Mouse (Mus musculus) forebrain, embryonic 10.5 days (tissue): ENCODE measurements at regions not wholly inside any gene's neighbourhood (a gene's known extent, or its start where the extent isn't known, plus 50 kb on each side); places are given as distances from the start of the nearest gene placed in this dataset.
A peak's percentile ranks its signal among the peaks of the same experiment; 100 is the strongest.

Source experiments
- DNase-seq: peaks from one replicate; pipeline ENCODE4 v3.0.0-alpha.2; 2017; ENCODE audit warnings: low spot score; ENCODE audit errors: extremely low spot score
- H3K27ac ChIP-seq: fragments of 300-500 bp; sonication (generic); 2 replicates; pipeline ENCODE4 v1.5.1; 2016; ENCODE audit warnings: mild to moderate bottlenecking
- H3K27me3 ChIP-seq: fragments of 300-500 bp; sonication (generic); 2 replicates; pipeline ENCODE4 v1.6.1; 2016; ENCODE audit warnings: mild to moderate bottlenecking; ENCODE audit not compliant: poor library complexity, severe bottlenecking
- H3K36me3 ChIP-seq: fragments of 300-500 bp; sonication (generic); replicated peaks from 2 replicates; pipeline ENCODE4 v1.6.1; 2016; ENCODE audit warnings: mild to moderate bottlenecking, moderate library complexity
- H3K4me1 ChIP-seq: fragments of 300-500 bp; sonication (generic); 2 replicates; pipeline ENCODE4 v1.6.1; 2016
- H3K4me3 ChIP-seq: fragments of 300-500 bp; sonication (generic); 2 replicates; pipeline ENCODE4 v1.5.1; 2016; ENCODE audit warnings: mild to moderate bottlenecking, moderate library complexity
- H3K9me3 ChIP-seq: fragments of 300-500 bp; sonication (generic); 2 replicates; pipeline ENCODE4 v1.6.1; 2016; ENCODE audit warnings: mild to moderate bottlenecking, moderate library complexity
- WGBS: fragments of 180-500 bp; shearing (Covaris S2); methylation state at CpG from one replicate; pipeline ENCODE4 v1.1.7; 2016; 5-methylcytosine and 5-hydroxymethylcytosine counted together

GRCm38 (mm10) chr6:143503953-143504352 is 336.9 kb downstream of the Etnk1 start:
- H3K4me3 ChIP-seq: no peak overlapping the region
- H3K4me1 ChIP-seq: peaks cover 7% of the 10 kb centered on the region
- H3K9me3 ChIP-seq: no peaks in the 10 kb centered on the region
- H3K36me3 ChIP-seq: no peaks in the 10 kb centered on the region
- H3K27ac ChIP-seq: no peak overlapping the region
- WGBS: 97% methylated on average over 4 of the region's 4 CpGs
- no peaks in the 10 kb centered on the region for H3K27me3 ChIP-seq
- no peak for DNase-seq

- no peak overlapping the region for H3K27ac ChIP-seq
- WGBS: 94% methylated on average over 5 of the region's 5 CpGs
- H3K4me3 ChIP-seq: no peak overlapping the region
- H3K4me1 ChIP-seq: no peaks in the 10 kb centered on the region
- no peak for DNase-seq
- H3K9me3 ChIP-seq: peaks cover 7% of the 10 kb centered on the region
- no peaks in the 10 kb centered on the region for H3K36me3 ChIP-seq
- H3K27me3 ChIP-seq: no peaks in the 10 kb centered on the region
Observed at GRCm38 (mm10) chr6:143513459-143513858, 346.4 kb downstream of the Etnk1 start.

- no peaks in the 10 kb centered on the region for H3K4me1 ChIP-seq
- peaks cover 7% of the 10 kb centered on the region for H3K9me3 ChIP-seq
- H3K27me3 ChIP-seq: no peaks in the 10 kb centered on the region
- H3K27ac ChIP-seq: no peak overlapping the region
- no peaks in the 10 kb centered on the region for H3K36me3 ChIP-seq
- DNase-seq: no peak
- 95% methylated on average over 12 of the region's 12 CpGs for whole genome bisulfite sequencing
- no peak overlapping the region for H3K4me3 ChIP-seq
Observed at GRCm38 (mm10) chr6:143515137-143515536, 348.1 kb downstream of the Etnk1 start.

DNA sequence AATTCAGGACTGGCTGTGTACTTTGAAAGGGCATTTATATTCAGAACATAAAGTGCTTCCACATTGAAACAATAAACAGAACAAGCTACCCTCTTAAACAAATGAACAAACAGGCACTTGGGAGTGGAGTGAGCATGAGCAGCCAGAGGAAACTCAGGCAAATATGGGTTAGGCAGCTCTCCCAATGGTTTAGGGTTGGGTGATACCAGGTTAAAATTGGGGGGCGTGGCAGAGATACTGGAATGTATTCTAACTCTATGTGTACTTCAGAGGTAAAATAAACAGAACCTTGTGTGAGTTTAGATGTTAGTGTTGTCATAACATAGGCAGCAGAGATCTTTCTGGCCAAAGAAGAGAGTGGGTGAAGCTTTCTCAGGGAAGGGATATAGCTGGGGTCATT is 349.7 kb downstream of the Etnk1 start:
- no peaks in the 10 kb centered on the region for H3K27me3 ChIP-seq
- no peaks in the 10 kb centered on the region for H3K4me1 ChIP-seq
- DNase-seq: no peak
- 78% methylated on average over 1 of the region's 1 CpGs for WGBS
- peaks cover 4% of the 10 kb centered on the region; the same call in 1 of the 2 replicates for H3K9me3 ChIP-seq
- H3K36me3 ChIP-seq: no peaks in the 10 kb centered on the region
- no peak overlapping the region for H3K4me3 ChIP-seq
- no peak overlapping the region for H3K27ac ChIP-seq

- Histone ChIP-seq H3K4me1 (no peaks in the 10 kb centered on the region), H3K27ac (no peak overlapping the region), H3K27me3 (no peaks in the 10 kb centered on the region), H3K9me3 (no peaks in the 10 kb centered on the region), H3K36me3 (no peaks in the 10 kb centered on the region), H3K4me3 (no peak overlapping the region)
- 96% methylated on average over 8 of the region's 8 CpGs for WGBS
- no peak for DNase-seq
Observed at GRCm38 (mm10) chr6:143518476-143518875, 351.5 kb downstream of the Etnk1 start.

DNA sequence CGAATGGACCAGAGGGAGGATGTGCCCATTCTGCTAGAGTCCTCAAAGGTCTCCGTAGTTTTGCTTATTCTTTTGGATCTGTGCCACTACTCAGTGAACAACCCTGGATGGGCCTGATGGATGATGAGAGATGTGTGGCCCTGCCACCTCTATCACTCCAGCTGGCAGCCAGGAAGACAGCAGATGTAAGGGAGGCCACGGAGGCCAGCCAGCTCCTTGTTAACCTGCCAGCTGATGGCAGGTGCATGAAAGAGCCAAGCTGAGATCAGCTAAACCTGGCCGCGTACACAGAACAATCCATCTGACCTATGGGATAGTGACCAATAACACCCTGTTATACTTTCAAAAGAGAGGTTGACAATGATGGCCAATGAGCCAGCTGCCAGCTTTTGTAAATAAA is 352.6 kb downstream of the Etnk1 start:
- WGBS: 94% methylated on average over 5 of the region's 5 CpGs
- Histone ChIP-seq H3K4me3 (no peak overlapping the region), H3K4me1 (no peaks in the 10 kb centered on the region), H3K9me3 (no peaks in the 10 kb centered on the region), H3K27ac (no peak overlapping the region), H3K36me3 (no peaks in the 10 kb centered on the region), H3K27me3 (no peaks in the 10 kb centered on the region)
- DNase-seq: peak; percentile 10

GRCm38 (mm10) chr6:143525092-143525491 is 358.1 kb downstream of the Etnk1 start:
- Histone ChIP-seq H3K27me3 (no peaks in the 10 kb centered on the region), H3K4me3 (no peak overlapping the region), H3K36me3 (no peaks in the 10 kb centered on the region), H3K4me1 (no peaks in the 10 kb centered on the region; the same call in 1 of the 2 replicates), H3K27ac (no peak overlapping the region), H3K9me3 (peaks cover 6% of the 10 kb centered on the region)
- WGBS: 91% methylated on average over 4 of the region's 4 CpGs
- no peak for DNase-seq

- WGBS: 95% methylated on average over 7 of the region's 7 CpGs
- no peaks in the 10 kb centered on the region for H3K36me3 ChIP-seq
- peaks cover 28% of the 10 kb centered on the region for H3K4me1 ChIP-seq
- no peak for DNase-seq
- H3K27ac ChIP-seq: no peak overlapping the region
- H3K4me3 ChIP-seq: no peak overlapping the region
- H3K27me3 ChIP-seq: no peaks in the 10 kb centered on the region
- H3K9me3 ChIP-seq: peaks cover 6% of the 10 kb centered on the region
Observed at GRCm38 (mm10) chr6:143528898-143529297, 361.9 kb downstream of the Etnk1 start.

DNA sequence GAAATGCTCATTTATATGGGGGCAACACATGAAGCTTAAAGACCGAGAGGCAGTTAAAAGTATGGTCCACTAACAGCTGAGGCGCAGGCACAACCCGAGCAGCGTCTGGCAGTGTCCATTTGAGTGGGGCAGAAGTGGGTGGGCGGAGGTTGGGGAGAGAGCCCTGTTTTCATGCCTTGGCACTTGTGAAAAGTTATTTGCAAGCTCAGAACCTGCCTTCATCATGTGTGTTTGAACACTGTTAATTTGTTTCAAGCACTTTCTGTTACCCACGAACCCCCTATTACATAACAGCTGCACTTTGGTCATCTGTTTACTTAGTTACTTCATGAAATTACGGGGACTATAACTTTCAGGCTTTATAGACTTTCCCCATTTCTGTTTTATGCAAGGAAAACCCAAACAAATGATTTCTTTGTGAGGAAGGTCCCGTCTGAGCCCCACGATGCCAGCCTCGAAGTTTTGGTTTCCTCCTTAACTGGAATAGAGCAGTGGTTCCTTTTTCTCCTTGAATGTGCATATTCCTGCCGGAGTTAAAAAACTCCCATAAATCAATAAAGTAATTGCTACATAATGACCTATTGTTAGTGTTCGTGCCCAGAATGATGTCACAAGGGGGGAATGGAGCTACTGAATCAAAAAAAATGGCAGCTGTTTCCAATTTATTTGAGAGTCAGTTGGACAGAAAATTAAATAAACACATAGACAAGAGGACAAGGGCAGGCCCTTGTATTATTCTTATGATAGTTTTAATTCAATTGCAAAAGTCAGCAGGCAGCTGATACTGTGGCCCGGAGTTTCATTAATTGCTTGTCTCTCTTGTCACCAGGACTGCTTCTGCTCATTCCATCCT is 363.6 kb downstream of the Etnk1 start:
- Histone ChIP-seq H3K36me3 (no peaks in the 10 kb centered on the region), H3K9me3 (peaks cover 6% of the 10 kb centered on the region), H3K4me1 (peaks cover 28% of the 10 kb centered on the region), H3K4me3 (no peak overlapping the region), H3K27me3 (no peaks in the 10 kb centered on the region), H3K27ac (no peak overlapping the region; the same call in 1 of the 2 replicates)
- WGBS: 69% methylated on average over 13 of the region's 13 CpGs
- peak; percentile 7 for DNase-seq

DNA sequence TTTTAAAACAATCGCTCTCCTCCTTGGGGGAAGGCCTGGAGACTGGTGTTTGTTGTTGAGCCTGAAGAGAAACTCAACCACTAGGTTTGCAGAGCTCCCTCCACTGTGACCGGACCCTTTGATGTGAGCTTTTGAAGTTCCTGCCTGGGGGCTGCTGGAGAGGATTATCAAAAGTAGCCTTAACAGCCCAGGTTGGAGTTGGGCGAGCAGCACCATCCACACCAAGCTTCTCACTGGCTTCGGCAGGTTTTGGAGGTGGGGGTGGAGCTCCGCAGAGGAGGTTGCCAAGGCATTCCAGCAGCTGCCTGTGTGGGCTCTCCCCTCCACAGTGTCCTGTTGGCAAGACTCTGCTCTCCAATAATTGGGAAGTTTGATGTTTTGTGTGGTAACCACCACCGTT is 364.5 kb downstream of the Etnk1 start:
- Histone ChIP-seq H3K27me3 (no peaks in the 10 kb centered on the region), H3K27ac (peak overlapping the region; percentile 60), H3K4me1 (peaks cover 30% of the 10 kb centered on the region), H3K36me3 (no peaks in the 10 kb centered on the region), H3K4me3 (no peak overlapping the region), H3K9me3 (peaks cover 6% of the 10 kb centered on the region)
- DNase-seq: peak; percentile 37
- 27% methylated on average over 6 of the region's 6 CpGs for WGBS

GRCm38 (mm10) chr6:143532380-143532779 is 365.4 kb downstream of the Etnk1 start:
- no peaks in the 10 kb centered on the region for H3K36me3 ChIP-seq
- H3K4me3 ChIP-seq: no peak overlapping the region
- DNase-seq: no peak
- H3K27ac ChIP-seq: no peak overlapping the region
- H3K9me3 ChIP-seq: peaks cover 6% of the 10 kb centered on the region
- 90% methylated on average over 12 of the region's 12 CpGs for WGBS
- H3K27me3 ChIP-seq: no peaks in the 10 kb centered on the region
- H3K4me1 ChIP-seq: peaks cover 33% of the 10 kb centered on the region

- Histone ChIP-seq H3K27ac (no peak overlapping the region), H3K4me1 (peaks cover 32% of the 10 kb centered on the region), H3K36me3 (no peaks in the 10 kb centered on the region), H3K9me3 (no peaks in the 10 kb centered on the region), H3K4me3 (no peak overlapping the region), H3K27me3 (no peaks in the 10 kb centered on the region)
- no peak for DNase-seq
- 95% methylated on average over 12 of the region's 12 CpGs for WGBS
Observed at GRCm38 (mm10) chr6:143535265-143535664, 368.2 kb downstream of the Etnk1 start.

DNA sequence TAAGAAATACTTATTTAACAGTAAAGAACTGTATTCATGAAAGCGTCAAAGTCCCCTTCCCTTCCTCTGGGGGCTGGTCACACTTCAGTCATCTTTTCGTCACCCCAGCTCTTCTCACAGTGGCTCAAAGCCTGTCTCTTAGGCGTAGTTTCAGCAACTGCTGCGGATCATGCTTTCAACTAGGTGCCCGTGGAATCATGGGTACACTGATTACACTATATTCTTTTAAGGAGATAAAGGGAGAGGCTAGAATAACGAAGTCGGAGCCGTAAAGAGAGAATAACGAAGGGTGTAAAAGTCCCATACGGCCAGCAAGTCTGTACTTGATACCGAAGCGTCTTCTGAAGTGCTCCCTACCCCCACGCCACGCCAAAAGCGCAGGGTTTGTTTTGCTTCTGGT is 368.7 kb downstream of the Etnk1 start:
- DNase-seq: no peak
- 89% methylated on average over 15 of the region's 15 CpGs for WGBS
- H3K9me3 ChIP-seq: no peaks in the 10 kb centered on the region

More for the DNA sequence above, 368.7 kb downstream of the Etnk1 start:
- Histone ChIP-seq H3K27ac (no peak overlapping the region), H3K4me1 (peaks cover 27% of the 10 kb centered on the region), H3K27me3 (no peaks in the 10 kb centered on the region), H3K4me3 (no peak overlapping the region), H3K36me3 (no peaks in the 10 kb centered on the region)
